Mouse (Mus musculus) heart, embryonic 14.5 days (tissue): ENCODE measurements at regions not wholly inside any gene's neighbourhood (a gene's known extent, or its start where the extent isn't known, plus 50 kb on each side); places are given as distances from the start of the nearest gene placed in this dataset.

Source experiments
- ATAC-seq: fragments of 200-750 bp; cut with Nextera tagmentation; 2 replicates; pipeline ENCODE4 v1.8.0; 2017; ENCODE audit warnings: low read depth, moderate TSS enrichment; ENCODE audit not compliant: insufficient number of reproducible peaks, insufficient read depth, low FRiP score
- H3K27ac ChIP-seq, 2 experiments: fragments of 200-500 bp in 1 of 2; fragments of 300-500 bp in 1 of 2; sonication (generic) in 1 of 2; replicated peaks in 1 of 2; 2 replicates each; pipeline ENCODE4 v1.5.1; 2012 to 2014; ENCODE audit warnings: low read depth in 2 of 2, low read length in 2 of 2, control low read depth in 1 of 2, mild to moderate bottlenecking in 1 of 2, mixed read lengths in 1 of 2; ENCODE audit not compliant: control insufficient read depth in 1 of 2, insufficient read depth in 1 of 2
- H3K27me3 ChIP-seq: fragments of 300-500 bp; sonication (generic); 2 replicates; pipeline ENCODE4 v1.6.1; 2014; ENCODE audit warnings: mild to moderate bottlenecking, low read length, control low read depth; ENCODE audit not compliant: control insufficient read depth, insufficient read depth
- H3K36me3 ChIP-seq: fragments of 300-500 bp; sonication (generic); 2 replicates; pipeline ENCODE4 v1.6.1; 2014; ENCODE audit warnings: mild to moderate bottlenecking, control low read depth, low read length, mixed read lengths; ENCODE audit not compliant: control insufficient read depth, insufficient read depth
- H3K4me1 ChIP-seq, 2 experiments: fragments of 200-500 bp in 1 of 2; fragments of 300-500 bp in 1 of 2; sonication (generic) in 1 of 2; 2 replicates each; pipeline ENCODE4 v1.6.1; 2012 to 2014; ENCODE audit warnings: low read length in 2 of 2, control low read depth in 1 of 2, mixed read lengths in 1 of 2; ENCODE audit not compliant: control insufficient read depth in 2 of 2, insufficient read depth in 2 of 2
- H3K4me2 ChIP-seq: fragments of 300-500 bp; sonication (generic); 2 replicates; pipeline ENCODE4 v1.6.1; 2014; ENCODE audit warnings: mild to moderate bottlenecking, low read length
- H3K4me3 ChIP-seq, 2 experiments: fragments of 200-500 bp in 1 of 2; fragments of 300-500 bp in 1 of 2; sonication (generic) in 1 of 2; 2 replicates each; pipeline ENCODE4 v1.5.1; 2012 to 2014; ENCODE audit warnings: low read length in 2 of 2, mild to moderate bottlenecking in 2 of 2, control low read depth in 1 of 2, low read depth in 1 of 2, moderate library complexity in 1 of 2; ENCODE audit not compliant: control insufficient read depth in 1 of 2, insufficient read depth in 1 of 2
- H3K9ac ChIP-seq: fragments of 300-500 bp; sonication (generic); 2 replicates; pipeline ENCODE4 v1.6.1; 2014; ENCODE audit warnings: mild to moderate bottlenecking, low read length
- H3K9me3 ChIP-seq: fragments of 300-500 bp; sonication (generic); 2 replicates; pipeline ENCODE4 v1.6.1; 2016; ENCODE audit warnings: low read length, control low read depth; ENCODE audit not compliant: control insufficient read depth
- WGBS: fragments of 180-500 bp; shearing (Covaris S2); extraction: QIAGEN DNeasy Blood & Tissue Kit; methylation state at CpG from one replicate; pipeline ENCODE4 v1.1.7; 2014; 5-methylcytosine and 5-hydroxymethylcytosine counted together

DNA sequence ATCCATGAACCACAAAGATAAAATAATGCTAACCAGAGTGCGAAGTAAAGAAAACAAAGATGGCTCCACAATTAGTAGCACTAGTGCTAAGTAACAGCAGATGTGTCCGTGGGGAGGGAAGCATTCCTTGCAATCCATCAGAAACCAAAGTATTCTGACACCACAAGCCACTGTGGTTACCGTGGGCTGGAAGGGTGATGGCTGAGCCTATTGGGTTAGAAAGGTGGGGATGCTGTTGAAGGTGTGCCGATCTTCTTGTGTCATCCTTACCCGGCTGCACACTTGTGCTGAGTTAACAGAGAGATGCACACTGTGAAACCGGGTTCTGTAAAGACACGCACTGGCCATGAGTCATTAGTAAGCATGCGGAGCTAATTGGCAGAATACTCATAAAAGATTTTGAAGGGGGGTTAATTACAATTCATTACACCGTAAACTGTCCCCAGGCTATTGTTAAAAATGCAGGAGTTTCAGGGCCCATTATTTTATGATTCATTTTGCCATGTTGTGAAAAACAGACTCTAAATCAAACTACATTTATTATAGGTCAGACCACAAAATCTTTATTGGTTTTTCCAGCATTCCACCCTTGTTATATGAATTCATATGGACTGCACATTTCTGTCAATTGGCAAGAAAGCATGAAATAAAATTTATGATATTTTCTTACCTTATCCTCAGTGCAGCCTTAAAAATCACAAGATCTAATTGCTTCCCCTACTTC lies 114.5 kb downstream of the Bmp2 start:
- Histone ChIP-seq H3K4me1 (no peaks in the 10 kb centered on the region), H3K9me3 (no peaks in the 10 kb centered on the region), H3K4me3 (no peak overlapping the region), H3K9ac (no peak overlapping the region), H3K27ac (no peak overlapping the region), H3K36me3 (no peaks in the 10 kb centered on the region), H3K27me3 (no peaks in the 10 kb centered on the region), H3K4me2 (no peak overlapping the region)
- 83% methylated on average over 9 of the region's 9 CpGs for WGBS
- no peak for ATAC-seq

DNA sequence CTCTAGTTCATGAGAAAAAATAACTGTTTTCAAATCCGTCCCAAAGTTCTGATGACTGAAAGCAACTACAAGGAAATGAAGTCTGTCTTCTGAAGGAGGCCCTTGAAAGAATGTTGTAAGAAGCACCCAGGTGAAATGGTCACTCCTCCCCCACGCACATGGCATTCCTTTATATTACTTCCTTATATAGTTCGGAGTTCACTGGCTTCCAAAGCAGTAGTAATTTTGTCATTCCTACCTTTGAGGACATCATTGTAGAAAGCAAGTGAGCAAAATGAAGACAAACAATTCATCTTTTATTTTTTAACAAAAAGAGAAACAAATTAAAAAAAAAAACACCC lies 115.1 kb downstream of the Bmp2 start:
- no peak overlapping the region for H3K4me3 ChIP-seq
- no peaks in the 10 kb centered on the region for H3K4me1 ChIP-seq
- H3K9me3 ChIP-seq: no peaks in the 10 kb centered on the region
- no peaks in the 10 kb centered on the region for H3K27me3 ChIP-seq
- H3K9ac ChIP-seq: no peak overlapping the region
- no peaks in the 10 kb centered on the region for H3K36me3 ChIP-seq
- WGBS: 81% methylated on average over 3 of the region's 3 CpGs
- H3K4me2 ChIP-seq: no peak overlapping the region
- no peak overlapping the region for H3K27ac ChIP-seq
- ATAC-seq: no peak

DNA sequence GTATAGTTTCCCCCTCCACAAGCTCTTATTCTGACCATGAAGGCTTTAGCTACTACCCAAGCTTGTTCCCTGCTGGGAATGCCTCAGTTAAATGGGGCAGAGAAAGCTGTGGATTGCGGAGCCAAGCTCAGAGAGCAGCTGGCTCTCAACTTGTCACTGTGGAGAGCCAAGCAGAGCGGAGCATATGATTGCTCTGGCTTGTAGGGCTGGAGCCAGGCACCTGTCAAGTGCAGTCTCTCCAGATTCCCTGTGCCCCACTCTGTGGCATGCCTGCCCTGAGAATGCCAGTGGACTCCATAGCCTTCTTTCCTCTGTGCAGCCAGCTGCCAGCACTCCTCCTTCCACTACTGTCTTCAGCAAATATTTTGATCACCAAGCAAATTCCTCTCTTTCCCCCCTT lies 117.9 kb downstream of the Bmp2 start:
- no peak overlapping the region for H3K9ac ChIP-seq
- no peak overlapping the region for H3K4me3 ChIP-seq
- 55% methylated on average over 2 of the region's 2 CpGs for WGBS
- H3K36me3 ChIP-seq: no peaks in the 10 kb centered on the region
- no peak overlapping the region for H3K4me2 ChIP-seq
- no peak overlapping the region for H3K27ac ChIP-seq
- H3K27me3 ChIP-seq: no peaks in the 10 kb centered on the region
- ATAC-seq: no peak
- H3K4me1 ChIP-seq: no peaks in the 10 kb centered on the region
- no peaks in the 10 kb centered on the region for H3K9me3 ChIP-seq

DNA sequence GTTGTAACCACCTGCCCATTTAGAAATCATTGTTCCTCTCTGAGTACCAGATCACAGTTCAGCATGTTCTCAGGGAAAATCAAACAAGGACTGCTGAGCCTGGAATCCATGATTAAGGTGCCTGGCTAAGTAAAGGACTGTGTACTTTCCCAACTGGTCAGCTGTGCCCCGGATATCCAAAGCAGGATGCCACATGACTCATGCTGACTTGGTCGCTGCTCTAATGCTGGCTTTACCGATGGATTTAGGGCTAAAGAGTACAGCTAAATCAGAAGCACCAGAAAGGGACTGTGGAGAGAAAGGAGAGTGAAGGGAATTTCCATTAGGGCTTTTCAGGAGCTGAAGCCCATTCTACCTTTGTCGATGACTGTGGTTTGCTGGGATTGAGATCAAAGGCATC lies 119.6 kb downstream of the Bmp2 start:
- no peaks in the 10 kb centered on the region for H3K27me3 ChIP-seq
- 72% methylated on average over 4 of the region's 4 CpGs for WGBS
- no peaks in the 10 kb centered on the region for H3K4me1 ChIP-seq
- H3K4me2 ChIP-seq: no peak overlapping the region
- no peak for ATAC-seq
- H3K9ac ChIP-seq: no peak overlapping the region
- no peaks in the 10 kb centered on the region for H3K9me3 ChIP-seq
- H3K27ac ChIP-seq: no peak overlapping the region
- H3K36me3 ChIP-seq: no peaks in the 10 kb centered on the region
- no peak overlapping the region for H3K4me3 ChIP-seq

DNA sequence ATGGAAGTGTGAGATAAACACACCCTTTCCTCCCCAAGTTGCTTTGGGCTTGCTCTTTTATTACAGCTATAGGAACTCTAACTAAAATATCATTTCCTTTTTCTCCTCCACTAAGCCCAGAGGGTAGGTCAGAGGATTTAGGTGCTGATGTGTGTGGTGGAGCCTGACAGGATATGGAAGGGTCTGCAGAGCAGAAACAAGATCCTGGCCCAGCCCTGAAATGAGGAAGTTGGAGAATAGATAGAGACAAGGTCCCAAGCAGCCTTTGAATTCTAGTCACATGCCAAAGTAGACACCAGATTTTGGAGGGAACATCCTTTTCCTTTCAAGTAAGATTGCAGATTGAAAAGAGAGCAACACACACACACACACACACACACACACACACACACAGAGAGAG lies 132.4 kb downstream of the Bmp2 start:
- Histone ChIP-seq H3K9ac (no peak overlapping the region), H3K9me3 (no peaks in the 10 kb centered on the region), H3K4me2 (no peak overlapping the region), H3K27ac (no peak overlapping the region), H3K36me3 (no peaks in the 10 kb centered on the region), H3K4me1 (no peaks in the 10 kb centered on the region), H3K4me3 (no peak overlapping the region), H3K27me3 (no peaks in the 10 kb centered on the region)
- no peak for ATAC-seq

DNA sequence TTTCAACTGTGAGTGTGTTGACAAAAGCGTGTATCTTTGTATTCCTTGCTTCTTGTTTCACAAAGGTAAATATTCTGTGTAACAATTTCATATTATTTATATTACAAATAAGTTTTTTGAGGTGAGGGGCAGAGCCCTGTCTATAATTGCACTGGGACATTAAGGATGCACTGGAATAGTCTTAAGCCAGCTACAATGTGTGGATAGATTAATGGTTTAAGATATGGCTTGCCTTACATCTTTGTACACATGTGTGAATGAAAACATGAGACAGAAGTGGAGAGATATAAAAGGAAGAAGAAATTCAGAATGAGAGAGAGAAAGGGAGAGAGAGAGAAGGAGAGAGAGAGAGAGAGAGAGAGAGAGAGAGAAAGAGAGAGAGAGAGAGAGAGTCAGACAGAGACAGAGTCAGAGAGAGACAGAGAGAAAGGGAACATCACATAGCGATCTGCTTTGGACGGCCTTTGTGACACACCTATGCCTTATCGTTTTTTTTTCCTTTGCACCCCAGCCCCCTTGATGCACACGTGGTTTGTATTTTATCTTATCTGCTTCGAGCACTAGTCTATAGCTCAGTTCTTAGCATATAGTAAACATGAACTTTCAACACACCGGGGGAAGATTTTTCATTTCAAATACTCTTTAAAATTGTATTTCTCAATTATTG lies 136.3 kb downstream of the Bmp2 start:
- H3K4me1 ChIP-seq: no peaks in the 10 kb centered on the region

DNA sequence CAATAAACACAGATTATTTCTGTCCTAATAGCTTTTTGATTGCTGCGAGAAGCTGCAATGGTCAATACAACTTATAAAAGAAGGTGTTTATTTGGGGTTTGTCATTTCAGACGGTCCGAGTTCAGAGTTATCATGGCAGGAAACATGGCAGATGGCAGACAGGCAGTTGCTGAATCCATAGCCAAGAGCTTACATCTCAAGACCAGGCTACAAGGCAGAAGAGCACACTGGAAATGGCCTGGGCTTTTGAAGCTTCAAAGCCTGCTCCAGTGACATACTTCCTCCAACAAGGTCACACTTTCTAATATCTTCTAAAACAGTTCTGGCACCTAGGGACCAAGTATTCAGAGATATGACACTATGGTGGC lies 136.8 kb downstream of the Bmp2 start:
- Histone ChIP-seq H3K27ac (no peak overlapping the region), H3K4me3 (no peak overlapping the region), H3K4me1 (no peaks in the 10 kb centered on the region), H3K9ac (no peak overlapping the region), H3K4me2 (no peak overlapping the region), H3K27me3 (no peaks in the 10 kb centered on the region), H3K36me3 (no peaks in the 10 kb centered on the region), H3K9me3 (no peaks in the 10 kb centered on the region)
- 69% methylated on average over 3 of the region's 3 CpGs for WGBS
- no peak for ATAC-seq

More for the DNA sequence above, 136.3 kb downstream of the Bmp2 start:
- Histone ChIP-seq H3K4me3 (no peak overlapping the region), H3K27ac (no peak overlapping the region), H3K27me3 (no peaks in the 10 kb centered on the region), H3K9me3 (no peaks in the 10 kb centered on the region), H3K9ac (no peak overlapping the region), H3K36me3 (no peaks in the 10 kb centered on the region), H3K4me2 (no peak overlapping the region)
- ATAC-seq: no peak
- 60% methylated on average over 7 of the region's 7 CpGs for WGBS
